Mouse (Mus musculus): ENCODE measurements at regions not wholly inside any gene's neighbourhood (a gene's known extent, or its start where the extent isn't known, plus 50 kb on each side); places are given as distances from the start of the nearest gene placed in this dataset.

GRCm38 (mm10) chr12:28357764-28358163, 194.4 kb downstream of the Dcdc2c start:
- TF ChIP-seq POLR2A (IDR thresholded peaks at IDR 0.05; ENCODE audit: low read depth, low read length), result no peak
- no peak for TF ChIP-seq CTCF (IDR thresholded peaks at IDR 0.05; ENCODE audit: extremely low read depth, insufficient read length, insufficient replicate concordance, low read depth, low read length)

Measured in small intestine, adult 2 months (tissue).